Mouse (Mus musculus) left cerebral cortex, adult 18-20 months (tissue): ENCODE measurements at regions not wholly inside any gene's neighbourhood (a gene's known extent, or its start where the extent isn't known, plus 50 kb on each side); places are given as distances from the start of the nearest gene placed in this dataset.

ENCODE experiments used
- DNase-seq, 2 experiments: peaks; one replicate each; pipeline ENCODE4 v3.0.0; 2021 to 2022; ENCODE audit warnings: low spot score in 2 of 2, mixed read lengths in 1 of 2

- peak; percentile 18 to 53 for DNase-seq
Observed at GRCm38 (mm10) chrX:151708055-151708670, 92.4 kb upstream of the Huwe1 start.
